Mouse (Mus musculus) spleen, adult 2 months (tissue): Measurements from ENCODE around the gene Elmod3. TPM values are rescaled to one million over a fixed set of nuclear protein-coding genes. Genes with fewer than 3 reads are reported as not detected.

Experiments
- DNase-seq, 2 experiments: peaks; one replicate each; pipeline versions ENCODE4 v3.0.0 to v3.0.0-alpha.2; 2012 to 2021; ENCODE audit warnings: low spot score in 2 of 2, low read depth in 1 of 2
- H3K27ac ChIP-seq: fragments of 200-500 bp; 2 replicates; pipeline ENCODE4 v1.5.1; 2012; ENCODE audit warnings: low read length, inconsistent platforms; ENCODE audit not compliant: insufficient read depth
- H3K27me3 ChIP-seq: fragments of 200-500 bp; 2 replicates; pipeline ENCODE4 v1.6.1; 2012; ENCODE audit warnings: mild to moderate bottlenecking, moderate library complexity, low read length, inconsistent platforms; ENCODE audit not compliant: control insufficient read depth, insufficient read depth
- H3K36me3 ChIP-seq: fragments of 200-500 bp; 2 replicates; pipeline ENCODE4 v1.6.1; 2012; ENCODE audit warnings: mild to moderate bottlenecking, low read length, inconsistent platforms; ENCODE audit not compliant: control insufficient read depth, insufficient read depth
- H3K4me1 ChIP-seq: fragments of 200-500 bp; 2 replicates; pipeline ENCODE4 v1.6.1; 2011; ENCODE audit warnings: inconsistent platforms; ENCODE audit not compliant: control insufficient read depth, insufficient read depth, insufficient read length
- H3K4me3 ChIP-seq: fragments of 200-500 bp; 2 replicates; pipeline ENCODE4 v1.5.1; 2011; ENCODE audit warnings: mild to moderate bottlenecking, inconsistent platforms; ENCODE audit not compliant: insufficient read depth, insufficient read length; ENCODE audit errors: extremely low read depth
- CTCF ChIP-seq: fragments of 200-500 bp; IDR thresholded peaks from 2 replicates; pipeline ENCODE4 v1.5.1; 2011; ENCODE audit warnings: mild to moderate bottlenecking, inconsistent platforms; ENCODE audit not compliant: insufficient read depth, insufficient read length, insufficient replicate concordance; ENCODE audit errors: extremely low read depth
- POLR2A ChIP-seq: fragments of 200-500 bp; IDR thresholded peaks from 2 replicates; pipeline ENCODE4 v1.6.1; 2011; ENCODE audit warnings: low read depth, low read length, inconsistent platforms
- WGBS: fragments of 180-500 bp; shearing (Covaris S2); methylation state at CpG from one replicate; pipeline ENCODE4 v1.1.7; 2018; 5-methylcytosine and 5-hydroxymethylcytosine counted together
- polyA plus RNA-seq: library from polyadenylated mRNA; depleted of rRNA; stranded (reverse); fragments of >200 nt; gene quantifications from 2 replicates; pipeline ENCODE4 v1.2.3, GENCODE M21; 2012

Gene Elmod3
- polyA plus RNA-seq, 1 experiment: 12.2 TPM

DNA sequence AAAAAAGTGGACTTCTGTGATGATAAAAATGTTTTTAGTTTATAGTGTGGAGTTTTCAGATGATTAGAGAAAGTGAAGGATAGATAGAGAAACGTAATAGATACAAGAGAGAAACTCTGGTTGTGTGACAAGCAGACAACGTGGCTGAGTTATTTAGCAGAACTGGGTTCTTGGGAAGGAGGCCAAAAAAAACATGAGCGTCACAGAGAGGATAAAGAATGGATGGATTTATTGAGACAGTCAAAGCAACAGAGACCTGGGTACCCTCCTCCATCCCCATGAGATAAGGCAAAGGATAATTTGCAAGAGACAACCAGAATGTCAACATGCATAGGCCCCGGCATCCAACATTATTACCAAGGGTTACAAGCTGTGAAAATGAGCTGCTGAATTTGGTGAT lies 12.0 kb upstream of the Elmod3 start:
- no peak for TF ChIP-seq CTCF
- TF ChIP-seq POLR2A: no peak
- 0 out of 2 replicates have a peak, but pooled peaks cover 2% of the 10 kb centered on the region for H3K4me1 ChIP-seq
- peaks cover 50% of the 10 kb centered on the region for H3K36me3 ChIP-seq
- no peak overlapping the region for H3K4me3 ChIP-seq
- no peak for DNase-seq
- H3K27me3 ChIP-seq: no peaks in the 10 kb centered on the region
- H3K27ac ChIP-seq: no peak overlapping the region
- 90% methylated on average over 4 of the region's 4 CpGs for WGBS

DNA sequence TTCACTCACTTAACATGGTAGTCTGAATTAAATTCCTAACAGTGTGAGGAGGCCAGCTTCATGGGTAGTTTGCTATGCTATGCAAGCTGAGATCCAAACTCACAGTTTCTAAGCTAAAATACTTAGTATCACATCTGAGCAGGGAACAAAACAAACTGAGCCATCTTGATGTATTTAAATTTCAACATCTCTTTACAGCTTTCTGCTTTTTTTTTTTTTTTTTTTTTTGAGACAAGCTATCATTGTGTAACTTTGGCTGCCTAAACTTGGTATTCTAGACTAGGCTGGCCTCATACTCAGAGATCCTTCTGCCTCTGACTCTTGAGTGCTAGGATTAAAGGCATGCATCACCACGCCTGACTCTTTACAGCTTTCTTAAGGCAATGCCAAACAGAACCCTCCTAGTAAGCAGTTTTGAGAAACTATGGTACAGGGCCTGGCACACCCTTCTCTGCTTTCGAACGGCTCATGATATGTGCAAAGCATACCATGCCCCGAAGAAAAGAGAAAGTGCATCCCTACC lies 10.5 kb upstream of the Elmod3 start:
- Histone ChIP-seq H3K4me1 (no peaks in the 10 kb centered on the region), H3K4me3 (no peak overlapping the region), H3K36me3 (peaks cover 47% of the 10 kb centered on the region), H3K27me3 (no peaks in the 10 kb centered on the region), H3K27ac (no peak overlapping the region)
- TF ChIP-seq CTCF (no peak), POLR2A (no peak)
- WGBS: 88% methylated on average over 4 of the region's 4 CpGs
- no peak for DNase-seq

- no peak overlapping the region for H3K27ac ChIP-seq
- WGBS: 90% methylated on average over 5 of the region's 5 CpGs
- peaks cover 41% of the 10 kb centered on the region for H3K36me3 ChIP-seq
- DNase-seq: no peak
- no peaks in the 10 kb centered on the region for H3K27me3 ChIP-seq
- H3K4me1 ChIP-seq: no peaks in the 10 kb centered on the region
- TF ChIP-seq CTCF (no peak), POLR2A (no peak)
- H3K4me3 ChIP-seq: no peak overlapping the region
These were observed 9.5 kb upstream of the Elmod3 start for GRCm38 (mm10) chr6:72607676-72608075.

DNA sequence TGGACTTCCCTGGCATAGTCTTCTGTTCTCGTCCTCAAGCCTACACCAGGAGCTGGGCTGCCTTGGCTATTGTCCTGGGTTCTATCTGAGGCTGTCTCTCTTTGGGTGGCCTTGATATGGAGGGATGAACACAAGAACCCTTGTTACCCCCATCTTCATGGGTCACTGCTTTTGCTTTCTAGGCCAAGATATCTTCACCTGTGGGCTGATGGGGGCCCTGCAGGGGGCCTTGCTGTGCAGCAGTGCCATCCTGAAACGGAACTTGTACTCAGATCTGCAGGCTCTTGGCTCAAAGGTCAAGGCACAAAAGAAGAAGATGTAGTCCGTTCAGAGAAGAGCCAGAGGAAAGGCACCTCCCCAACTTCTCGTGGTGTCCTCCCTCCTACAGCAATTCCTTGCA lies 8.8 kb upstream of the Elmod3 start:
- Histone ChIP-seq H3K4me1 (no peaks in the 10 kb centered on the region), H3K27me3 (no peaks in the 10 kb centered on the region), H3K27ac (no peak overlapping the region), H3K4me3 (no peak overlapping the region), H3K36me3 (peaks cover 41% of the 10 kb centered on the region)
- WGBS: 90% methylated on average over 4 of the region's 4 CpGs
- TF ChIP-seq POLR2A (no peak), CTCF (no peak)
- no peak for DNase-seq

DNA sequence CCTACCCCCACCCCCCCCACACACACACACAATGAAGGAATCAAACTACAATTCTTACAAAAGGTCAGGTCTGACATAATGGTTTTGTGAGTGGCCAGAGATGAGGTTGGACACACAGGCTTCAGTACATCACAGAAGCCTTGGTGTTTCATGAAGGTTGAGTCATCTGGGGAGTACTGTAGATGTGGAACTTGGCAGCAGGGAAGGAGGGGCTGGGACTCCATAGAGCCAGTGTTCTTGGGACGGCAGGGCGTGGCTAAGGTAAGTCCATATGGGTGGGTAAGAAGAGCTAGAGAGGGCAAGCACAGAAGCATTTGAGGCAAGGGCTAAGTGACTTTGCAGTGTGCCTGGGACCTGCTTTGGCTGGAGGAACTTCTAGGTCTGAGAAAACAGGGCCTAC lies 5.9 kb upstream of the Elmod3 start:
- H3K27me3 ChIP-seq: no peaks in the 10 kb centered on the region
- 90% methylated on average over 2 of the region's 2 CpGs for WGBS
- no peak overlapping the region for H3K27ac ChIP-seq
- H3K4me3 ChIP-seq: no peak overlapping the region
- TF ChIP-seq POLR2A: no peak
- H3K4me1 ChIP-seq: no peaks in the 10 kb centered on the region
- DNase-seq: no peak
- H3K36me3 ChIP-seq: peaks cover 18% of the 10 kb centered on the region

GRCm38 (mm10) chr6:72601732-72602131 lies 3.5 kb upstream of the Elmod3 start:
- no peak for TF ChIP-seq POLR2A
- peak; percentile 81; the same call in 1 of the 2 replicates for TF ChIP-seq CTCF
- peaks cover 8% of the 10 kb centered on the region for H3K36me3 ChIP-seq
- H3K27ac ChIP-seq: no peak overlapping the region
- 7% methylated on average over 1 of the region's 1 CpGs for WGBS
- H3K27me3 ChIP-seq: no peaks in the 10 kb centered on the region
- no peak overlapping the region for H3K4me3 ChIP-seq
- peaks cover 6% of the 10 kb centered on the region; the same call in 1 of the 2 replicates for H3K4me1 ChIP-seq
- peak; percentile 63 to 84 for DNase-seq

DNA sequence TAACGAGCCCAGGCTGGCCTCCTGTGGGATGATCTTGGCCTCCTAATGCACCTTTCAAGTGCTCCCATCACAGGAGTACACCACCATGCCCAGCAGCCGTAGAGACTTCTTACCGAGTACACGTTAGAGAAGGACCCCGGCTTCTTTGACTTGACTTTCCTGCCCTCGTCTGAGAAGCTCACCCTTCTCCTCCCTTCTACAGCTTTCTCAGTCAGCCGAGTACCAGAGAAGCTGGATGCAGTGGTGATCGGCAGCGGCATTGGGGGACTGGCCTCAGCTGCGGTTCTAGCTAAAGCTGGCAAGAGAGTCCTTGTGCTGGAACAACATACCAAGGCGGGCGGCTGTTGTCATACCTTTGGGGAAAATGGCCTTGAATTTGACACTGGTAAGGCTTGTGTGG lies 2.6 kb upstream of the Elmod3 start:
- TF ChIP-seq POLR2A (no peak), CTCF (no peak)
- Histone ChIP-seq H3K4me3 (no peak overlapping the region), H3K27ac (no peak overlapping the region), H3K36me3 (peaks cover 2% of the 10 kb centered on the region; the same call in 1 of the 2 replicates), H3K27me3 (no peaks in the 10 kb centered on the region), H3K4me1 (peaks cover 6% of the 10 kb centered on the region; the same call in 1 of the 2 replicates)
- no peak for DNase-seq
- WGBS: 93% methylated on average over 12 of the region's 12 CpGs
